In the genomic region with DNA sequence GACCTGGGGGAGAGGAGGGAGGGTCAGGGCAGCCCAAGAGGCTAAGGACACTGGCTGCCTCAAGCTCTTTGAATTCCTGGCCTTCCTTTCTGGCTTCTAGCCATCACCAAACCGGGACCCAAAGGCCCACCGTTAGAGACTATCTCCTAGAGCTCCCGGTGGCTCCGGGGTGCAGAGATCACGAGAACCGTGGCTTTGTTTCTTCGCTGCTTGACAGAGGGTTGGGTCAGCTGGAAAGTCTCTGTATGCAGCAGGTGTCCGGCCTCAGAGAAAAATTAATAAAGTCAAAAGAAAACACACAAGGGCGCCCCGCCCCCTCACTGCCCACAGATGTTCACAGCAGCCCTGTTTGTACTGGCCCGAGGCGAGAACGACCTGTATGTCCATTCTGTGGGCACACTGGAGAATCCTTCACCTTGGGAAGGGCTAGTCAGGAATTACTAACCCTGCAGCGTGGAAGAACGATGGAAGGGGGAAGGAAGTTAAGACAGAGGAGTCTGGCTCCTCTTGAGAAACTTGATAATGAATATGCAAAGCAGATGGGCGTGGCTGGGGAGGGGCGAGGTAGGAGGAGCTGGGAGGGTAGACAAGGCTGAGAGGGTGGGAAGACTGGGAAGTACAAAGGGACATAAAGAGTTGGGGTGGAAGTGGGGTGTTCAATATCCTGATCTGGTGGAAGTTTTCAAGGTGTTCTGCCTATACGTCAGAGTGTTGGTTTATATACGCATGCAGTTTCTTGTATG, we compare ENCODE assay signal across 13 mouse cellular contexts. TPM values are rescaled to one million over a fixed set of nuclear protein-coding genes. Genes with fewer than 3 reads are reported as not detected.
DNase-seq lines count a peak whose midpoint lies in the region; ATAC-seq and TF ChIP-seq lines count a peak whose summit lies in the region.
"Had no signal": no experiment of that assay in that cellular context is flagged by ENCODE, and none has a peak within 500 bp of the region (broad histone marks: within the 10 kb centered on the region; RNA-seq: fewer than 3 reads in every experiment).

No protein-coding gene starts in this region.

- no peak overlapping the region for H3K27ac ChIP-seq in heart, embryonic 13.5 days (replicated peaks)
- H3K27ac ChIP-seq in midbrain, embryonic 10.5 days (replicated peaks) = 0 out of 2 replicates have a peak overlapping the region, but pooled peaks have one; percentile 2
- H3K27ac ChIP-seq in midbrain, embryonic 15.5 days = no peak overlapping the region
- H3K27ac ChIP-seq in intestine, embryonic 16.5 days (ENCODE audit: low read length) = no peak overlapping the region
- H3K27ac ChIP-seq in stomach, postnatal 0 days (replicated peaks) = no peak overlapping the region

- no peak for TF ChIP-seq CTCF in stomach, postnatal 0 days (IDR thresholded peaks at IDR 0.05; ENCODE audit: low read depth)

- DNase-seq in heart, postnatal 10 days = no peak
- no peak for DNase-seq in midbrain, embryonic 10.5 days (ENCODE audit: low spot score)
- DNase-seq in stomach, postnatal 0 days (ENCODE audit: low spot score) = peak; percentile 68
- DNase-seq in adrenal gland, postnatal 4 days (ENCODE audit: low spot score in 2 of 2) = no peak
- DNase-seq in layer of hippocampus, adult 18-20 months (ENCODE audit: low spot score in 2 of 2) = no peak
- DNase-seq: cerebellum, postnatal 14 days; left cerebral cortex, postnatal 4 days; retina, postnatal 1 day; thymus, postnatal 4 days had no signal

- peaks cover 79% of the 10 kb centered on the region for H3K27me3 ChIP-seq in heart, embryonic 13.5 days (replicated peaks)
- H3K27me3 ChIP-seq in midbrain, embryonic 10.5 days (ENCODE audit: low read depth, poor library complexity, severe bottlenecking) = peaks cover 74% of the 10 kb centered on the region
- H3K27me3 ChIP-seq in midbrain, embryonic 15.5 days (replicated peaks) = peaks cover 6% of the 10 kb centered on the region; the same call in 1 of the 2 replicates
- 0 out of 2 replicates have a peak, but pooled peaks cover 3% of the 10 kb centered on the region for H3K27me3 ChIP-seq in intestine, embryonic 16.5 days (replicated peaks; ENCODE audit: control insufficient read depth, insufficient read depth, low read length)
- no peaks in the 10 kb centered on the region for H3K27me3 ChIP-seq in stomach, postnatal 0 days (ENCODE audit: control insufficient read depth, insufficient read depth, low read length)

- no peak for TF ChIP-seq EP300 in stomach, postnatal 0 days (optimal IDR thresholded peaks at IDR 0.05)

- H3K9ac ChIP-seq in heart, embryonic 13.5 days = no peak overlapping the region
- H3K9ac ChIP-seq in midbrain, embryonic 15.5 days = no peak overlapping the region
- 0 out of 2 replicates have a peak overlapping the region, but pooled peaks have one; percentile 3 for H3K9ac ChIP-seq in intestine, embryonic 16.5 days (ENCODE audit: low read depth, low read length)
- H3K9ac ChIP-seq in stomach, postnatal 0 days (ENCODE audit: low read length) = 0 out of 2 replicates have a peak overlapping the region, but pooled peaks have one; percentile 5

- ATAC-seq in heart, embryonic 13.5 days (ENCODE audit: extremely low read depth, insufficient number of reproducible peaks, low FRiP score, low TSS enrichment) = no peak
- ATAC-seq in midbrain, embryonic 15.5 days (replicated peaks) = no peak
- no peak for ATAC-seq in intestine, embryonic 16.5 days
- ATAC-seq in stomach, postnatal 0 days (ENCODE audit: low FRiP score, low TSS enrichment) = no peak
- ATAC-seq: midbrain, embryonic 16.5 days had no signal

- peaks cover 24% of the 10 kb centered on the region for H3K4me1 ChIP-seq in heart, embryonic 13.5 days
- peaks cover 30% of the 10 kb centered on the region for H3K4me1 ChIP-seq in midbrain, embryonic 10.5 days
- peaks cover 16% of the 10 kb centered on the region for H3K4me1 ChIP-seq in midbrain, embryonic 15.5 days
- peaks cover 6% of the 10 kb centered on the region; the same call in 1 of the 2 replicates for H3K4me1 ChIP-seq in intestine, embryonic 16.5 days (ENCODE audit: control insufficient read depth, insufficient read depth, low read length)
- H3K4me1 ChIP-seq in stomach, postnatal 0 days (replicated peaks; ENCODE audit: control insufficient read depth, insufficient read depth) = no peaks in the 10 kb centered on the region

- no peaks in the 10 kb centered on the region for H3K9me3 ChIP-seq in heart, embryonic 13.5 days
- H3K9me3 ChIP-seq in midbrain, embryonic 10.5 days (replicated peaks) = no peaks in the 10 kb centered on the region
- no peaks in the 10 kb centered on the region for H3K9me3 ChIP-seq in midbrain, embryonic 15.5 days
- no peaks in the 10 kb centered on the region for H3K9me3 ChIP-seq in intestine, embryonic 16.5 days (ENCODE audit: control insufficient read depth, low read length)
- H3K9me3 ChIP-seq in stomach, postnatal 0 days (ENCODE audit: control insufficient read depth, low read length) = no peaks in the 10 kb centered on the region

- H3K4me3 ChIP-seq in heart, embryonic 13.5 days = no peak overlapping the region
- H3K4me3 ChIP-seq in midbrain, embryonic 10.5 days = 0 out of 2 replicates have a peak overlapping the region, but pooled peaks have one; percentile 1
- no peak overlapping the region for H3K4me3 ChIP-seq in midbrain, embryonic 15.5 days
- no peak overlapping the region for H3K4me3 ChIP-seq in intestine, embryonic 16.5 days (ENCODE audit: low read length)
- H3K4me3 ChIP-seq in stomach, postnatal 0 days (ENCODE audit: low read depth, low read length) = 0 out of 2 replicates have a peak overlapping the region, but pooled peaks have one; percentile 1

- WGBS in heart, embryonic 13.5 days = 33% methylated on average over 19 of the region's 19 CpGs
- 48% methylated on average over 19 of the region's 19 CpGs for WGBS in midbrain, embryonic 10.5 days
- WGBS in midbrain, embryonic 15.5 days = 44% methylated on average over 19 of the region's 19 CpGs
- WGBS in intestine, embryonic 16.5 days = 34% methylated on average over 19 of the region's 19 CpGs
- WGBS in stomach, postnatal 0 days = 19% methylated on average over 19 of the region's 19 CpGs

- intact Hi-C loops in heart, postnatal 10 days (cut with DNase I) = no loop called here

- peak overlapping the region; percentile 30 for H3K4me2 ChIP-seq in heart, embryonic 13.5 days
- H3K4me2 ChIP-seq in midbrain, embryonic 15.5 days = no peak overlapping the region
- H3K4me2 ChIP-seq in intestine, embryonic 16.5 days (ENCODE audit: low read depth, low read length) = peak overlapping the region; percentile 13; the same call in 1 of the 2 replicates
- peak overlapping the region; percentile 9; the same call in 1 of the 2 replicates for H3K4me2 ChIP-seq in stomach, postnatal 0 days (replicated peaks; ENCODE audit: low read depth)

- no peaks in the 10 kb centered on the region for H3K36me3 ChIP-seq in heart, embryonic 13.5 days
- no peaks in the 10 kb centered on the region for H3K36me3 ChIP-seq in midbrain, embryonic 10.5 days
- H3K36me3 ChIP-seq in midbrain, embryonic 15.5 days (replicated peaks) = no peaks in the 10 kb centered on the region
- no peaks in the 10 kb centered on the region for H3K36me3 ChIP-seq in intestine, embryonic 16.5 days (ENCODE audit: control insufficient read depth, insufficient read depth, low read length)
- H3K36me3 ChIP-seq in stomach, postnatal 0 days (ENCODE audit: control insufficient read depth, insufficient read depth, low read length) = no peaks in the 10 kb centered on the region

RNA-seq across cellular contexts. Expression of a gene that starts 4.5 kb away (rescaled TPM):
- 10.6 and 10.7 TPM in 2 replicates for polyA plus RNA-seq in heart, embryonic 13.5 days (2015; fragmentation: Nextera tagmentation; extraction: Ambion mirVana)
- total RNA-seq in heart, postnatal 10 days (2021) = 10 to 100 TPM; 58.1 to 68.9 TPM
- polyA plus RNA-seq in midbrain, embryonic 10.5 days (2016; fragmentation: Nextera tagmentation; extraction: Ambion mirVana) = 12.5 and 15.7 TPM in 2 replicates
- polyA plus RNA-seq in midbrain, embryonic 15.5 days (2015; fragmentation: Nextera tagmentation; extraction: Ambion mirVana) = 21.4 and 23.4 TPM in 2 replicates
- polyA plus RNA-seq in intestine, embryonic 16.5 days (2015; fragmentation: Nextera tagmentation; extraction: Ambion mirVana) = 10.6 and 11.0 TPM in 2 replicates
- polyA plus RNA-seq in stomach, postnatal 0 days (2015; fragmentation: Nextera tagmentation; extraction: Ambion mirVana) = 11.1 and 12.1 TPM in 2 replicates
- total RNA-seq in adrenal gland, postnatal 4 days (2021) = 10 to 100 TPM; 22.2 to 32.7 TPM
- 10 to 100 TPM; 54.5 to 59.0 TPM for total RNA-seq in layer of hippocampus, adult 18-20 months (2021)

RNA-seq across cellular contexts. Expression of a gene that starts 37.5 kb away (rescaled TPM):
- 24.2 and 24.8 TPM in 2 replicates for polyA plus RNA-seq in heart, embryonic 13.5 days (2015; fragmentation: Nextera tagmentation; extraction: Ambion mirVana)
- total RNA-seq in heart, postnatal 10 days (2021) = 10 to 100 TPM; 38.2 to 42.1 TPM
- 48.9 and 56.8 TPM in 2 replicates for polyA plus RNA-seq in midbrain, embryonic 10.5 days (2016; fragmentation: Nextera tagmentation; extraction: Ambion mirVana)
- 29.2 and 30.1 TPM in 2 replicates for polyA plus RNA-seq in midbrain, embryonic 15.5 days (2015; fragmentation: Nextera tagmentation; extraction: Ambion mirVana)
- polyA plus RNA-seq in intestine, embryonic 16.5 days (2015; fragmentation: Nextera tagmentation; extraction: Ambion mirVana) = 48.0 and 53.7 TPM in 2 replicates
- polyA plus RNA-seq in stomach, postnatal 0 days (2015; fragmentation: Nextera tagmentation; extraction: Ambion mirVana) = 20.7 and 22.3 TPM in 2 replicates
- 10 to 100 TPM; 71.6 to 75.0 TPM for total RNA-seq in adrenal gland, postnatal 4 days (2021)
- total RNA-seq in layer of hippocampus, adult 18-20 months (2021) = 10 to 100 TPM; 43.7 to 44.2 TPM

Comparison
In these comparisons a context has a peak if more than half of its experiments do, and no peak if none do; other contexts are left out.
1. H3K4me3 ChIP-seq: peak in midbrain, embryonic 10.5 days (single experiment) and stomach, postnatal 0 days (single experiment); none in heart, embryonic 13.5 days (single experiment), midbrain, embryonic 15.5 days (single experiment) and intestine, embryonic 16.5 days (single experiment).
2. H3K9ac ChIP-seq: peak in intestine, embryonic 16.5 days (single experiment) and stomach, postnatal 0 days (single experiment); none in heart, embryonic 13.5 days (single experiment) and midbrain, embryonic 15.5 days (single experiment).